Mouse (Mus musculus) 3T3-L1 (cell line): ENCODE measurements at regions not wholly inside any gene's neighbourhood (a gene's known extent, or its start where the extent isn't known, plus 50 kb on each side); places are given as distances from the start of the nearest gene placed in this dataset.

ENCODE experiments used
- DNase-seq: peaks from one replicate; pipeline ENCODE4 v3.0.0-alpha.2; 2015; ENCODE audit warnings: low read depth, low spot score

- no peak for DNase-seq
These were observed 1413.8 kb downstream of the Gsdmc2 start for GRCm38 (mm10) chr15:62431150-62431678.

GRCm38 (mm10) chr15:62422995-62423394 lies 1422.0 kb downstream of the Gsdmc2 start:
- DNase-seq: no peak

GRCm38 (mm10) chr15:62421073-62421851 lies 1423.7 kb downstream of the Gsdmc2 start:
- no peak for DNase-seq

- DNase-seq: peak; percentile 33
These were observed 1428.3 kb downstream of the Gsdmc2 start for GRCm38 (mm10) chr15:62416691-62417090.

- no peak for DNase-seq
These were observed 1431.3 kb downstream of the Gsdmc2 start for GRCm38 (mm10) chr15:62413694-62414093.

- no peak for DNase-seq
These were observed 1442.8 kb downstream of the Gsdmc2 start for GRCm38 (mm10) chr15:62402142-62402541.

GRCm38 (mm10) chr15:62400984-62401609 lies 1443.9 kb downstream of the Gsdmc2 start:
- DNase-seq: no peak

GRCm38 (mm10) chr15:62399381-62399780 lies 1445.6 kb downstream of the Gsdmc2 start:
- no peak for DNase-seq

- no peak for DNase-seq
These were observed 1448.0 kb downstream of the Gsdmc2 start for GRCm38 (mm10) chr15:62397009-62397408.

- DNase-seq: no peak
These were observed 1449.6 kb downstream of the Gsdmc2 start for GRCm38 (mm10) chr15:62395377-62395776.

- DNase-seq: no peak
These were observed 1451.6 kb downstream of the Gsdmc2 start for GRCm38 (mm10) chr15:62393416-62393815.

GRCm38 (mm10) chr15:62392839-62393238 lies 1452.1 kb downstream of the Gsdmc2 start:
- DNase-seq: no peak

- peak; percentile 91 for DNase-seq
These were observed 1452.6 kb downstream of the Gsdmc2 start for GRCm38 (mm10) chr15:62392381-62392780.

GRCm38 (mm10) chr15:62389431-62390105 lies 1455.4 kb downstream of the Gsdmc2 start:
- DNase-seq: peak; percentile 18

GRCm38 (mm10) chr15:62382233-62382632 lies 1459.4 kb upstream of the A1bg start:
- DNase-seq: peak; percentile 69

GRCm38 (mm10) chr15:62374641-62375040 lies 1451.8 kb upstream of the A1bg start:
- DNase-seq: no peak

GRCm38 (mm10) chr15:62361171-62361570 lies 1438.4 kb upstream of the A1bg start:
- peak; percentile 87 for DNase-seq

GRCm38 (mm10) chr15:62358338-62359239 lies 1435.8 kb upstream of the A1bg start:
- no peak for DNase-seq

GRCm38 (mm10) chr15:62353786-62354185 lies 1431.0 kb upstream of the A1bg start:
- DNase-seq: no peak

GRCm38 (mm10) chr15:62350862-62351757 lies 1428.3 kb upstream of the A1bg start:
- no peak for DNase-seq
